Mouse (Mus musculus) stomach, postnatal 0 days (tissue): ENCODE measurements around the gene Syap1. TPM values are rescaled to one million over a fixed set of nuclear protein-coding genes. Genes with fewer than 3 reads are reported as not detected.

Experiments used
- ATAC-seq: fragments of 200-750 bp; cut with Nextera tagmentation; 2 replicates; pipeline ENCODE4 v1.8.0; 2017; ENCODE audit not compliant: low FRiP score, low TSS enrichment
- DNase-seq: peaks from one replicate; pipeline ENCODE4 v3.0.0-alpha.2; 2016; ENCODE audit warnings: low spot score
- H3K27ac ChIP-seq: fragments of 300-500 bp; sonication (generic); replicated peaks from 2 replicates; pipeline ENCODE4 v1.5.1; 2014; ENCODE audit warnings: mild to moderate bottlenecking, control low read depth
- H3K27me3 ChIP-seq: fragments of 300-500 bp; sonication (generic); 2 replicates; pipeline ENCODE4 v1.6.1; 2014; ENCODE audit warnings: low read length; ENCODE audit not compliant: control insufficient read depth, insufficient read depth
- H3K36me3 ChIP-seq: fragments of 300-500 bp; sonication (generic); 2 replicates; pipeline ENCODE4 v1.6.1; 2014; ENCODE audit warnings: low read length, mixed read lengths; ENCODE audit not compliant: control insufficient read depth, insufficient read depth
- H3K4me1 ChIP-seq: fragments of 300-500 bp; sonication (generic); replicated peaks from 2 replicates; pipeline ENCODE4 v1.6.1; 2014; ENCODE audit warnings: antibody characterized with exemption; ENCODE audit not compliant: control insufficient read depth, insufficient read depth
- H3K4me2 ChIP-seq: fragments of 300-500 bp; sonication (generic); replicated peaks from 2 replicates; pipeline ENCODE4 v1.6.1; 2014; ENCODE audit warnings: low read depth, mild to moderate bottlenecking, control low read depth, moderate library complexity
- H3K4me3 ChIP-seq: fragments of 300-500 bp; sonication (generic); 2 replicates; pipeline ENCODE4 v1.5.1; 2014; ENCODE audit warnings: low read depth, low read length, control low read depth
- H3K9ac ChIP-seq: fragments of 300-500 bp; sonication (generic); 2 replicates; pipeline ENCODE4 v1.6.1; 2014; ENCODE audit warnings: mild to moderate bottlenecking, low read length, control low read depth, mixed read lengths
- H3K9me3 ChIP-seq: fragments of 300-500 bp; sonication (generic); 2 replicates; pipeline ENCODE4 v1.6.1; 2016; ENCODE audit warnings: low read length; ENCODE audit not compliant: control insufficient read depth
- CTCF ChIP-seq: IDR thresholded peaks from 2 replicates; pipeline ENCODE4 v1.5.1; 2016; ENCODE audit warnings: antibody characterized with exemption, low read depth, mild to moderate bottlenecking, moderate library complexity
- EP300 ChIP-seq: optimal IDR thresholded peaks from 2 replicates; pipeline ENCODE3; 2016; ENCODE audit warnings: antibody characterized with exemption
- WGBS: fragments of 180-500 bp; shearing (Covaris S2); extraction: QIAGEN DNeasy Blood & Tissue Kit; methylation state at CpG from one replicate; pipeline ENCODE4 v1.1.7; 2014; 5-methylcytosine and 5-hydroxymethylcytosine counted together
- polyA plus RNA-seq: library from polyadenylated mRNA; unstranded; fragments of >200 nt; fragmentation: Nextera tagmentation; extraction: Ambion mirVana; gene quantifications from 2 replicates; pipeline ENCODE4 v1.2.1, GENCODE M21; 2015

The Syap1 gene
- 40.6 and 43.3 TPM in 2 replicates for polyA plus RNA-seq

DNA sequence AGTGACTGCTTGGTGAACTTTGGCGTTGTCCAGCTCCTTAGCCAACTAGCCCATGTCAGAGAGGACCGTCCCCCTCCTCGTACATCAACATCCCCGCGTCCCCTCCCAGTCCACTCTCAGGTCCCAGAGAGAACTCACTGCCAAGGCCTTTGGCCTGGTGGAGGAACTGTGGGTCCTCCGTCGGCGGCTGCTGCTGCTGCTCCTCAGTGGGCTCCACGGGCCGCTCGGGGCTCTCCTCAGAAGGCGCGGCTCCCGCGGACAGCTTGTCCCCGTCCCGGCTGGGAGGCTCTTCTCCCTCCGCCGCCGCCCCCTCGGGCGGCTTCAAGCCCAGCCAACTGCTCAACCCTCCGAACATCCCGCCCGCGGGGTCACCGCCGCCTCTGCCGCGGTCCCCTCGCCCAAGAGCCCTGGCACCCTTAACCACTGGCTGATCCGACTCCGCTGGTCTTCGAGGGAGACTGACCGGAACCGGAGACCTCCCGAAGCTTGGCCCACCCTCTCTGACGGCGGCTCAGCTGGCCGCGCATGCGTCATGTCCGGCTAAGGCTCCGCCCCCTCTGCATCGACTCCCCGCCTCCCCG, at the start of gene Syap1:
TSS of gene Syap1 (minus strand) at position 517 of the 581 bp plus-strand sequence.
- Histone ChIP-seq H3K4me1 (no peaks in the 10 kb centered on the region), H3K9me3 (no peaks in the 10 kb centered on the region), H3K9ac (peak within 1 kb of the TSS; percentile 82), H3K27me3 (no peaks in the 10 kb centered on the region), H3K4me3 (peak within 1 kb of the TSS; percentile 63), H3K36me3 (no peaks in the 10 kb centered on the region), H3K27ac (peak within 1 kb of the TSS; percentile 70), H3K4me2 (peak within 1 kb of the TSS; percentile 57)
- WGBS = 27% methylated on average over 25 of the region's 47 CpGs
- TF ChIP-seq EP300 = no peak
- no peak for TF ChIP-seq CTCF
- DNase-seq (peak; percentile 85), ATAC-seq (peak; percentile 95)

DNA sequence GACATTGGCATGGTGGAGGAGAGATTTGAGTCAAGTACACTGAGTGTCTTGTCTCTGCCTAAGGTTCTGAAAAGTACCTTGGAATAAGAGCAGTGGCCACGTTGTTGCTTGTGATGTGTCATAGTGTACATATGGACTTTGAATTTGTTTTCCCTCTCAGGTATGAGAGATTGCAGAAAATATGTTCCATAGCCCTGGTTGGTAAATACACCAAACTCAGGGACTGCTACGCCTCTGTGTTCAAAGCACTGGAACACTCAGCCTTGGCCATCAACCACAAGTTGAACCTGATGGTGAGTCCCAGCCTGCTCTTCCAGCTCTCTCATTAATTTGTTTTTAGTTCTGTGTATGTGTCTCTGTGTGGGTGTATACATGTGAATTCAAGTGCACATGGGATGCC, 43.2 kb upstream of the Syap1 start:
- Histone ChIP-seq H3K9me3 (no peaks in the 10 kb centered on the region), H3K4me3 (no peak overlapping the region), H3K36me3 (no peaks in the 10 kb centered on the region), H3K27ac (no peak overlapping the region), H3K27me3 (no peaks in the 10 kb centered on the region), H3K4me1 (no peaks in the 10 kb centered on the region), H3K9ac (no peak overlapping the region), H3K4me2 (no peak overlapping the region)
- WGBS = 75% methylated on average over 2 of the region's 2 CpGs
- DNase-seq (peak; percentile 12), ATAC-seq (peak; percentile 89)
- TF ChIP-seq EP300 (no peak), CTCF (no peak)

DNA sequence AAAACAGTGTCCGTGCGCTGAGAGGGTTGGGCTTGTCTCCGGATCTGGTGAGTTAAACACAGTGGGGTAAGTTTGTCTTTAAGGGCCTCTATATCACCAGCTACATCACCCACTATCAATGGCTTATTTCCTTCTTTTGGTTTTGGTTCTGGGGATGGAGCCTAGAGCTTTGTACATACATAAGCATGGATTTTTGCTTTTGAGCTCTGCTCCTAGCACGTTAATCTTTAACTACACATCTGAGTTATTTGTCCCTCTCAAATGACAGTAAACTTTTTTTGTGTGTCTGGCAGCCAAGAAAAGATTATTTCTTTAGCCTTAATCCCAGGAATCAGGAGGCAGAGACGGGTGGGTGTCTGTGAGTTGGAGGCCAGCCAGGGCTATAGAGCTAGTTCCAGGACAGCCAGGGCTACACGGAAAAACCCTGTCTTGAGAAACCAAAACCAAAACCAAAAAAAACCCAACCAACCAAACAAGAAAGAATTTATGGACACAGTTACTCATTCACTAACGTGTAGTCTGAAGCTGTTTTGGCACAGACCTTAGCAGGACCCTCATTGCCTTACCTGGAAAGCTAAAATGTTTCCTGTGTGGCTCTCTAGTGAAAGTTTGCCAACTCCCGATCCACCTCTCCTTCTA, 33.4 kb upstream of the Syap1 start:
- no peak for ATAC-seq
- DNase-seq = no peak
- H3K4me2 ChIP-seq = no peak overlapping the region
- H3K36me3 ChIP-seq = no peaks in the 10 kb centered on the region
- no peaks in the 10 kb centered on the region for H3K9me3 ChIP-seq
- no peak overlapping the region for H3K27ac ChIP-seq
- no peaks in the 10 kb centered on the region for H3K27me3 ChIP-seq
- TF ChIP-seq CTCF = no peak
- no peak for TF ChIP-seq EP300
- H3K9ac ChIP-seq = no peak overlapping the region
- WGBS = 52% methylated on average over 8 of the region's 8 CpGs
- no peak overlapping the region for H3K4me3 ChIP-seq
- no peaks in the 10 kb centered on the region for H3K4me1 ChIP-seq

DNA sequence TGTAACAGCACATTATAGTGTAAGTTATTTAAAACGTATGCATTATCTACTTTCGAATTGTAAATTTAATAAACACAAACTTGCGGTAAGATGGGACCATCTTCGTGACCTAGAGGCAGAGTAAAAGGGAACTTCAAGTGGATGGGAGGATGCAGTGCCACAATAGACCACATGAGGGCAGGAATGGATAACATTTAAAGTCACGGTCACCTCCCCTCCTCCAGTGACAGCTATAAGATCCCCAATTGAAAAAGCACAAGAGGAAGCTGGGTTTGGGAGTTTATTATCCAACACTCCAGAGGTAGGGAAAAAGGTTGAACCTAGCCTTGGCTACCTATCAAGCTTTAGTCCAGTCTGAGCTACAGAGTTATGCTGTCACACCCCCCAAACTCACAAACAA, 27.4 kb upstream of the Syap1 start:
- no peak overlapping the region for H3K27ac ChIP-seq
- H3K9ac ChIP-seq = no peak overlapping the region
- peak; percentile 48 for DNase-seq
- peak; percentile 81 for TF ChIP-seq CTCF
- no peak for TF ChIP-seq EP300
- ATAC-seq = no peak
- no peaks in the 10 kb centered on the region for H3K4me1 ChIP-seq
- no peaks in the 10 kb centered on the region for H3K9me3 ChIP-seq
- 35% methylated on average over 5 of the region's 5 CpGs for WGBS
- H3K4me2 ChIP-seq = no peak overlapping the region
- no peak overlapping the region for H3K4me3 ChIP-seq
- no peaks in the 10 kb centered on the region; the same call in 1 of the 2 replicates for H3K36me3 ChIP-seq
- H3K27me3 ChIP-seq = no peaks in the 10 kb centered on the region

DNA sequence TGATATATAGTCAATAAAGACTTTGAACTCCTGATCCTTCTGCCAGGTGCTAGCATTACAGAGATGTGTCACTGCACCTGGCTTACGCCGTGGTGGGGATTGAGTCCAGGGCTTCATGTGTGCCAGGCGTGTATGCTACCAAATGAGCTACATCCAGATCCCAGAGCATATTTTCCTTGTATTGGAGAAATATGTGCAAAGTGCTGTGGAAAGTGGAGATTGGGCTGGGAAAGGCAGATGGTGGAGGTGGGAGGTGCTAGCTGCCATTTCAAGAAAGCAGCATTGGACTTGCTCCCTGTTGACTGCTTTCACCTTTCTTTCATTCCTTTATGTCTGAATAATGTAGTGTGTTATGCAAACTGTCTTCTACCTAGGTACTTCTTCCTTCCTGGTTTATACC, 25.4 kb upstream of the Syap1 start:
- H3K27me3 ChIP-seq = no peaks in the 10 kb centered on the region
- H3K27ac ChIP-seq = no peak overlapping the region
- no peak overlapping the region for H3K4me2 ChIP-seq
- H3K36me3 ChIP-seq = no peaks in the 10 kb centered on the region; the same call in 1 of the 2 replicates
- no peak overlapping the region for H3K4me3 ChIP-seq
- DNase-seq = no peak
- no peaks in the 10 kb centered on the region for H3K4me1 ChIP-seq
- ATAC-seq = no peak
- 91% methylated on average over 3 of the region's 3 CpGs for WGBS
- H3K9ac ChIP-seq = no peak overlapping the region
- H3K9me3 ChIP-seq = no peaks in the 10 kb centered on the region
- TF ChIP-seq CTCF = no peak
- TF ChIP-seq EP300 = no peak

DNA sequence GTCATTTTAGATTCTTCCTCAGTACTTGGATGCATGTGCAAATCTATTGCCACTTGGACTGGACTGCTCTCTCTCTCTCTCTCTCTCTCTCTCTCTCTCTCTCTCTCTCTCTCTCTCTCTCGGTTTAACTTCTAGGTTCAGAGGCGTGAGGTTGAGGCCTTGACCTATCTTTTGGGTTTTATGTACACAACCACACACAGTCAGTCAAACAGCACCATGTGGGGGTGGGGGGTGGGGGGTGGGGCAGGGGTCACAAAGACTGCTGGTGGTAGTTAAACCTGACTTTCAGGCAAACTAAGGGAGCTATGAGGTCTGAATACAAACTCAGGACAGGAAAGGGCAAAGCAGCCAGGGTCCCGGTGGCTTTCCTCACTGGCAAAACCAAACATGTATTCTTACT, 19.3 kb upstream of the Syap1 start:
- no peak overlapping the region for H3K9ac ChIP-seq
- no peak overlapping the region for H3K27ac ChIP-seq
- no peak overlapping the region for H3K4me3 ChIP-seq
- no peaks in the 10 kb centered on the region; the same call in 1 of the 2 replicates for H3K36me3 ChIP-seq
- no peaks in the 10 kb centered on the region for H3K4me1 ChIP-seq
- TF ChIP-seq CTCF (no peak), EP300 (no peak)
- ATAC-seq = no peak
- no peak for DNase-seq
- no peak overlapping the region for H3K4me2 ChIP-seq
- H3K27me3 ChIP-seq = no peaks in the 10 kb centered on the region
- WGBS = 43% methylated on average over 3 of the region's 3 CpGs
- H3K9me3 ChIP-seq = no peaks in the 10 kb centered on the region
